In genomic region chr9:49922770-49923169, GRCm38 (mm10) we compare ENCODE assay signal across 17 mouse cellular contexts.
DNase-seq lines count a peak whose midpoint lies in the region; ATAC-seq and TF ChIP-seq lines count a peak whose summit lies in the region.
"Had no signal": no experiment of that assay in that cellular context is flagged by ENCODE, and none has a peak within 500 bp of the region (broad histone marks: within the 10 kb centered on the region; RNA-seq: fewer than 3 reads in every experiment).

No protein-coding gene starts in this region.

- H3K4me1 ChIP-seq in hindbrain, embryonic 14.5 days (replicated peaks; ENCODE audit: control insufficient read depth, insufficient read depth, low read length), result peaks cover 3% of the 10 kb centered on the region; the same call in 1 of the 2 replicates
- H3K4me1 ChIP-seq in hindbrain, embryonic 13.5 days (replicated peaks), result peaks cover 25% of the 10 kb centered on the region
- no peaks in the 10 kb centered on the region for H3K4me1 ChIP-seq in midbrain, postnatal 0 days (ENCODE audit: insufficient read depth, low read length)
- H3K4me1 ChIP-seq in midbrain, embryonic 10.5 days, result peaks cover 12% of the 10 kb centered on the region

- 32% methylated on average over 3 of the region's 3 CpGs for WGBS in hindbrain, embryonic 14.5 days
- 37% methylated on average over 3 of the region's 3 CpGs for WGBS in hindbrain, embryonic 13.5 days
- WGBS in midbrain, postnatal 0 days, result 59% methylated on average over 3 of the region's 3 CpGs
- WGBS in midbrain, embryonic 10.5 days, result 58% methylated on average over 3 of the region's 3 CpGs

- no peaks in the 10 kb centered on the region for H3K79me2 ChIP-seq in myocyte (ENCODE audit: control insufficient read depth, insufficient read depth)

- no peak overlapping the region for H3K4me2 ChIP-seq in hindbrain, embryonic 14.5 days (replicated peaks)
- no peak overlapping the region for H3K4me2 ChIP-seq in hindbrain, embryonic 13.5 days
- no peak overlapping the region for H3K4me2 ChIP-seq in midbrain, postnatal 0 days (ENCODE audit: low read depth, low read length, poor library complexity, severe bottlenecking)
- peak overlapping the region; percentile 39 for H3K4me2 ChIP-seq in myocyte (ENCODE audit: low read depth)
- H3K4me2 ChIP-seq: embryonic facial prominence, embryonic 13.5 days; forebrain, embryonic 12.5 days; limb, embryonic 15.5 days; midbrain, embryonic 15.5 days had no signal

- no peak overlapping the region for H3K27ac ChIP-seq in hindbrain, embryonic 14.5 days
- H3K27ac ChIP-seq in hindbrain, embryonic 13.5 days, result no peak overlapping the region
- H3K27ac ChIP-seq in midbrain, postnatal 0 days (ENCODE audit: low read depth, low read length), result no peak overlapping the region
- H3K27ac ChIP-seq in midbrain, embryonic 10.5 days (replicated peaks), result no peak overlapping the region
- H3K27ac ChIP-seq: embryonic facial prominence, embryonic 13.5 days; forebrain, embryonic 12.5 days; limb, embryonic 15.5 days; midbrain, embryonic 15.5 days had no signal

- H3K4me3 ChIP-seq in hindbrain, embryonic 14.5 days (replicated peaks; ENCODE audit: low read length), result no peak overlapping the region
- H3K4me3 ChIP-seq in hindbrain, embryonic 13.5 days, result no peak overlapping the region
- H3K4me3 ChIP-seq in midbrain, postnatal 0 days (ENCODE audit: low read depth, low read length), result no peak overlapping the region
- H3K4me3 ChIP-seq in midbrain, embryonic 10.5 days, result no peak overlapping the region
- H3K4me3 ChIP-seq in myocyte, result no peak overlapping the region
- H3K4me3 ChIP-seq: embryonic facial prominence, embryonic 13.5 days; forebrain, embryonic 12.5 days; limb, embryonic 15.5 days; midbrain, embryonic 15.5 days had no signal

- no peak overlapping the region for H3K9ac ChIP-seq in hindbrain, embryonic 14.5 days
- H3K9ac ChIP-seq in hindbrain, embryonic 13.5 days, result no peak overlapping the region
- no peak overlapping the region for H3K9ac ChIP-seq in midbrain, postnatal 0 days (replicated peaks; ENCODE audit: low read length, poor library complexity, severe bottlenecking)
- H3K9ac ChIP-seq: embryonic facial prominence, embryonic 13.5 days; forebrain, embryonic 12.5 days; limb, embryonic 15.5 days; midbrain, embryonic 15.5 days had no signal

- ATAC-seq in hindbrain, embryonic 14.5 days (ENCODE audit: low FRiP score), result no peak
- ATAC-seq in hindbrain, embryonic 13.5 days (ENCODE audit: low FRiP score), result no peak
- ATAC-seq in midbrain, postnatal 0 days (ENCODE audit: low FRiP score), result no peak
- ATAC-seq: midbrain, embryonic 15.5 days; Patski had no signal

- no peak overlapping the region for H3ac ChIP-seq in myocyte (ENCODE audit: control insufficient read depth, insufficient read length)

- TF ChIP-seq POLR2A in myocyte (IDR thresholded peaks at IDR 0.05; ENCODE audit: insufficient read length, low read depth), result no peak

- TF ChIP-seq CTCF in midbrain, postnatal 0 days (IDR thresholded peaks at IDR 0.05), result no peak

- H3K27me3 ChIP-seq in hindbrain, embryonic 14.5 days (ENCODE audit: control insufficient read depth, insufficient read depth, low read length), result no peaks in the 10 kb centered on the region
- H3K27me3 ChIP-seq in hindbrain, embryonic 13.5 days, result no peaks in the 10 kb centered on the region
- H3K27me3 ChIP-seq in midbrain, postnatal 0 days (ENCODE audit: insufficient read depth, low read length), result no peaks in the 10 kb centered on the region
- no peaks in the 10 kb centered on the region for H3K27me3 ChIP-seq in midbrain, embryonic 10.5 days (ENCODE audit: low read depth, poor library complexity, severe bottlenecking)
- H3K27me3 ChIP-seq in myocyte (ENCODE audit: control insufficient read depth, insufficient read depth, insufficient read length), result no peaks in the 10 kb centered on the region
- H3K27me3 ChIP-seq: CH12.LX; embryonic facial prominence, embryonic 13.5 days; limb, embryonic 15.5 days; midbrain, embryonic 15.5 days; Patski had no signal

- no peaks in the 10 kb centered on the region for H3K36me3 ChIP-seq in hindbrain, embryonic 14.5 days (replicated peaks; ENCODE audit: control insufficient read depth, insufficient read depth)
- no peaks in the 10 kb centered on the region for H3K36me3 ChIP-seq in hindbrain, embryonic 13.5 days
- no peaks in the 10 kb centered on the region for H3K36me3 ChIP-seq in midbrain, postnatal 0 days (ENCODE audit: insufficient read depth, low read length)
- H3K36me3 ChIP-seq in midbrain, embryonic 10.5 days, result no peaks in the 10 kb centered on the region
- H3K36me3 ChIP-seq in myocyte (ENCODE audit: control insufficient read depth, insufficient read depth), result no peaks in the 10 kb centered on the region
- H3K36me3 ChIP-seq: embryonic facial prominence, embryonic 13.5 days; forebrain, embryonic 12.5 days; limb, embryonic 15.5 days; midbrain, embryonic 15.5 days had no signal

- no peaks in the 10 kb centered on the region for H3K9me3 ChIP-seq in hindbrain, embryonic 14.5 days (ENCODE audit: control insufficient read depth, low read length)
- H3K9me3 ChIP-seq in hindbrain, embryonic 13.5 days, result no peaks in the 10 kb centered on the region
- H3K9me3 ChIP-seq in midbrain, postnatal 0 days (ENCODE audit: low read length), result no peaks in the 10 kb centered on the region
- H3K9me3 ChIP-seq in midbrain, embryonic 10.5 days (replicated peaks), result no peaks in the 10 kb centered on the region
- H3K9me3 ChIP-seq: embryonic facial prominence, embryonic 13.5 days; forebrain, embryonic 12.5 days; limb, embryonic 15.5 days; midbrain, embryonic 15.5 days had no signal

- peak; percentile 36 for DNase-seq in hindbrain, embryonic 14.5 days (ENCODE audit: low spot score)
- DNase-seq in midbrain, postnatal 0 days (ENCODE audit: low spot score), result peak; percentile 54
- no peak for DNase-seq in midbrain, embryonic 10.5 days (ENCODE audit: low spot score)
- peak; percentile 10 for DNase-seq in embryo, embryonic 9.5 days (ENCODE audit: extremely low spot score)
- DNase-seq in right cerebral cortex, adult 18-20 months, result no peak
- DNase-seq: heart, postnatal 36 days; lung, adult 18-20 months; lung, postnatal 4 days; right cerebral cortex, postnatal 14 days had no signal

TF ChIP-seq in myocyte, 11 proteins besides CTCF, POLR2A, EP300 and RAD21:
- TF ChIP-seq POLR2AphosphoS2 (IDR thresholded peaks at IDR 0.05; ENCODE audit: insufficient read length, low read depth) (peak; percentile 17), MYOD1 (IDR thresholded peaks at IDR 0.05; ENCODE audit: control insufficient read depth in 1 of 3, insufficient read length in 2 of 3, low read depth in 2 of 3) (no peak)

Comparison
In these comparisons a context has a peak if more than half of its experiments do, and no peak if none do; other contexts are left out.
1. DNase-seq: peak in hindbrain, embryonic 14.5 days (single experiment), midbrain, postnatal 0 days (single experiment) and embryo, embryonic 9.5 days (single experiment); none in midbrain, embryonic 10.5 days (single experiment) and right cerebral cortex, adult 18-20 months (single experiment).